Mouse (Mus musculus) megakaryocyte, embryonic 14.5 days (primary cell): ENCODE data around the gene Tspan1. TPM values are rescaled to one million over a fixed set of nuclear protein-coding genes. Genes with fewer than 3 reads are reported as not detected.

Experiments used
- H3K27me3 ChIP-seq: replicated peaks from 2 replicates; pipeline ENCODE3; 2012; ENCODE audit warnings: inconsistent platforms
- H3K36me3 ChIP-seq: replicated peaks from 2 replicates; pipeline ENCODE3; 2012; ENCODE audit warnings: low read length, inconsistent platforms, mixed read lengths
- H3K4me1 ChIP-seq: 2 replicates; pipeline ENCODE4 v1.6.1; 2012; ENCODE audit warnings: inconsistent platforms
- H3K4me3 ChIP-seq: replicated peaks from 2 replicates; pipeline ENCODE3; 2012; ENCODE audit warnings: moderate library complexity, mild to moderate bottlenecking, inconsistent platforms
- H3K9me3 ChIP-seq: 2 replicates; pipeline ENCODE4 v1.6.1; 2012; ENCODE audit warnings: inconsistent platforms
- FLI1 ChIP-seq: IDR thresholded peaks from 2 replicates; pipeline ENCODE4 v1.6.1; 2012; ENCODE audit warnings: low read length, inconsistent platforms, mixed read lengths
- GATA1 ChIP-seq: IDR thresholded peaks from 3 replicates; pipeline ENCODE4 v1.6.1; 2012; ENCODE audit warnings: mixed read lengths, low read length, inconsistent platforms, borderline replicate concordance
- polyA plus RNA-seq: library from polyadenylated mRNA; stranded (reverse); fragments of >175 nt; gene quantifications from 2 replicates; pipeline ENCODE4 v1.2.3, GENCODE M21; 2012; ENCODE audit warnings: low replicate concordance; ENCODE audit not compliant: insufficient read depth

Tspan1 gene
- polyA plus RNA-seq, 1 experiment, result not detected

DNA sequence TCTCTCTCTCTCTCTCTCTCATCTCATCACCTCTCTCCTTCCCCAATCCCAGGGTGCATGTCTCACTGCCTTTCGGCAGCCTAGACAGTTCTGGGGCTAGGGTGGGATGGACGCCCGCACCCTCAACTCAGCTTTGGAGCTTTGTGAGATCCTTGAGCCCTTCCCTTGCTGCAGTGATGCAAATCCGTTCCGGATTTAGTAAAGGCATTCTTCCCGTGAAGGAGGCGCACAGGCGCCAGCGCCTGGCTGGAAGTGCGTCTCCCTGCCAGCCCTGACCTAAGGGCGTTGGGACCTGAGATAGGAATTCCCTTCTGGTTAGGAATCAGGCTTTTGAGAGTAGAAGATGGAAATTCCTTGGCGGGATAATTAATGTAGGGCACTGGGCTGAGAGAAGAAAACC lies 15.3 kb upstream of the Tspan1 start:
- Histone ChIP-seq H3K9me3 (no peaks in the 10 kb centered on the region), H3K36me3 (no peaks in the 10 kb centered on the region), H3K27me3 (peaks cover 56% of the 10 kb centered on the region), H3K4me3 (no peak overlapping the region), H3K4me1 (peaks cover 46% of the 10 kb centered on the region)
- TF ChIP-seq GATA1 (no peak), FLI1 (no peak)

DNA sequence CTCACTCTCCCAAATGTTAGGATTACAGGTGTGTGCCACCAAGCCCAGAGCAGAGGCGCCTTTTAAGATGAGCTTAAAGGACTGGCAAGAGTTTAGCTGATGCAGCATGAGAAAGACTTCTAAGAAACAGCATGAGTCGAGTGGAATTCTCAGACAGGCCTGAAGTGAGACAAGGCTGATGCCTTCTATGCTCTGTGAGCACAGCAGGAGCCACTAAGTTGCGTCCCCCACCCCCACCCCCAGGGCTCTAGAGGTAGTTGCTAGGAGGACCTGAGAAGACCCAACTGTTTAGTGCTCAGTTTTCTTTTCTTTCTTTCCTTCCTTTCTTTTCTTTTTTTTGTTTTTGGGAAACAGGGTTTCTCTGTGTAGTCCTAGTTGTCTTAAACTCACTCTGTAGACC lies 14.7 kb upstream of the Tspan1 start:
- TF ChIP-seq FLI1 (no peak), GATA1 (no peak)
- H3K27me3 ChIP-seq, result peaks cover 57% of the 10 kb centered on the region

DNA sequence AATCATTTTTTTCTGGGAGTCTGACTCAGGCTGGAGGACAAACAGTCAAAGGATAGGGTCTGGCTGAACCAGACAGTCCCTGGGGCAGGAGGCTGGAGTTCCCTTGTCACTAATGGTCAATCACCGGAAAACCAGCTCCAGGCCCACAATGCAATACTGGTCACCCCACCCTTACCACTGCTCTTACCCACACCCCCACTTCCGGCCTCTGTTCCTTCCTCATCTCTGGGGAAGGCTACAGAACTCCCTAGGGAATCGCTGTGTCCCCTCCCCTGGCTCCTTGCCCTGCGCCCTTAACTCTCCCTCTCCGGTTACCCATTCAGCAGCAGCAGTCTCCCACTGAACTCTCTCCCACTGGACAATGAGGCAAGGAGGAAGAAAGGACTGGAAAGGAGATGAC lies 9.7 kb upstream of the Tspan1 start:
- Histone ChIP-seq H3K27me3 (peaks cover 38% of the 10 kb centered on the region), H3K36me3 (no peaks in the 10 kb centered on the region), H3K4me3 (peak overlapping the region; percentile 74), H3K4me1 (peaks cover 57% of the 10 kb centered on the region), H3K9me3 (no peaks in the 10 kb centered on the region)
- TF ChIP-seq GATA1 (no peak), FLI1 (no peak)

More for the DNA sequence above, 14.7 kb upstream of the Tspan1 start:
- no peaks in the 10 kb centered on the region for H3K9me3 ChIP-seq
- no peaks in the 10 kb centered on the region for H3K36me3 ChIP-seq
- peak overlapping the region; percentile 14 for H3K4me3 ChIP-seq
- peaks cover 53% of the 10 kb centered on the region for H3K4me1 ChIP-seq

DNA sequence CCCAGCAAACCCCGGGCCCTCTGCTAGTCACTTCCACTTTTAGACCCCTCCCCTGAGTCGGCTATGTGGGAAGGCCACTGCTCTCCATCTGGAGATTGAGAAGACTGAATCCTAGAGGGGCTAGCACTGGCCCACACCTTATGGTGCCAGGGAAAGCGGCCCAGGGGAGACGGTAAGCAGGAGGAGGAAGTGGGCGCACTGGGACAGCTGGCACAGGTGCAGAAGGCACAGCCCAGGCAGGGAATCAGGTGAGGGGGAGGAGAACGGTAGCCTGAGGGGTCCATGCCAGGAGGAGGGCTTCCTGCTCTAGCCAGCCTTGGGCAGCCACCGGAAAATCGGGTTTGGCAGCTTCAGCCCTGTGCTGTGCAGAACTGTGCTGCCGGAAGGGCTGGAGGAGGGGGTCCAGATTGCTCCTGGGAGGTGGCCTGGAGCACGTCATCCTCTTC lies 9.2 kb upstream of the Tspan1 start:
- Histone ChIP-seq H3K9me3 (no peaks in the 10 kb centered on the region), H3K4me3 (peak overlapping the region; percentile 89), H3K36me3 (no peaks in the 10 kb centered on the region), H3K4me1 (peaks cover 52% of the 10 kb centered on the region), H3K27me3 (peaks cover 37% of the 10 kb centered on the region)
- TF ChIP-seq GATA1, result no peak
- no peak for TF ChIP-seq FLI1

DNA sequence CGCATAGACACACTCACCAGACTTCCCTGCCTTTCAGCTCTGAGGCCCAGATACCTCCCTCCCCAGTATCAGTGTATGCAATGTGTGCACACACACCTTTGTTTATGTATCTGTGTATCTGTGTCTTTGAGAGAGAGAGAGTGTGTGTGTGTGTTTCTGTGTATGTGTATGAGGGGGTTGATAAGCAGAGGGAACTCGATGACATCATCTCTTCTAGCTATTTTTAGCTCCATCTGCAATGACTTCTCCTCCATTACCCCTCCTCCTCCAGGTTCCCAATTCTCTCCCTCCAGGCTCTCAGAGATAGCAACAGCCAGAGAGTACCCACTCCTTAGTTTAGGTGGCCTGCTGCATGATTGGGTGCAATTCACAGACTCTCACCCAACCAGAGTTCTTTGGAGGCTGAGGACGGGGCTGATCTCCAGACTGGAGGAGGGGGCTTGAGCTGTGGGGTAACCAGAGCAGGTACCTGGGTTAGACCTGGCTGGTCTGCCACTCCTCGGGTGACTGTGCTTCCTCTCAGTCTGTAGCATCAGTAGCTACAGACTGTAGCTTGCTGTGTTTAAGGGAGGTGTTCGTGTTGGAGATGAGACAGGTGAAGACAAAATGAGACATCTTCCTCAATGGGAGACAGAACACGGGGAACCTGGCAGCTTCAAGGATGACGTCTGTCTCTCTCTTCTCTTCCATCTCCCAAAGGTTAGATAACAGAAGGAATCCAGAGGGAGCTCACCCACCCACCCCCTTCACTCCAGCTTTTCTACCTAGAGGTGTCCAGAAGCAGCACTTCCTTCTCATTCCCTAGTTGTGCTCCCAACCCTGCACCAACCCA lies 8.5 kb upstream of the Tspan1 start:
- TF ChIP-seq GATA1 (no peak), FLI1 (no peak)
- Histone ChIP-seq H3K36me3 (no peaks in the 10 kb centered on the region), H3K4me1 (peaks cover 47% of the 10 kb centered on the region), H3K4me3 (peak overlapping the region; percentile 89), H3K27me3 (peaks cover 31% of the 10 kb centered on the region), H3K9me3 (no peaks in the 10 kb centered on the region)

DNA sequence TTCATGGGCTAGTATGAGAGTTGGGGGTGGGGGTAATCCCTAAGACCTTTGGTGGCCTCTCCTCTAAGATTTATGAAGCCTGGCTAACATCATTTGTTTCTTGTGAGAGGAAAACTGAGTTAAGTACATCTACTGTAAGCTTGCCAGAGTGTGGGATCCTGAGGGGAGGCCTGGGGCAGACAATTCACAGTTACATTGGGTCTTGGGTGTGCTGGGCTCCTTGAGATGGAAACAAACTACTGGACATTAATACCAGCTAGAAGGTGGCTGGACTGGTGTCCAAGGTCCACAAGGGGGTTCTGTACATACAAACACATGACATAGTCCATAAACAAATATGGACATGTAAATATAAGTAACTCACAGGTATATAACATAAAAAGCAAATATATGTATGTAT lies 7.7 kb upstream of the Tspan1 start:
- no peaks in the 10 kb centered on the region for H3K9me3 ChIP-seq
- no peak overlapping the region for H3K4me3 ChIP-seq
- H3K4me1 ChIP-seq, result peaks cover 50% of the 10 kb centered on the region
- no peaks in the 10 kb centered on the region for H3K36me3 ChIP-seq
- peaks cover 29% of the 10 kb centered on the region for H3K27me3 ChIP-seq
- no peak for TF ChIP-seq FLI1
- no peak for TF ChIP-seq GATA1

DNA sequence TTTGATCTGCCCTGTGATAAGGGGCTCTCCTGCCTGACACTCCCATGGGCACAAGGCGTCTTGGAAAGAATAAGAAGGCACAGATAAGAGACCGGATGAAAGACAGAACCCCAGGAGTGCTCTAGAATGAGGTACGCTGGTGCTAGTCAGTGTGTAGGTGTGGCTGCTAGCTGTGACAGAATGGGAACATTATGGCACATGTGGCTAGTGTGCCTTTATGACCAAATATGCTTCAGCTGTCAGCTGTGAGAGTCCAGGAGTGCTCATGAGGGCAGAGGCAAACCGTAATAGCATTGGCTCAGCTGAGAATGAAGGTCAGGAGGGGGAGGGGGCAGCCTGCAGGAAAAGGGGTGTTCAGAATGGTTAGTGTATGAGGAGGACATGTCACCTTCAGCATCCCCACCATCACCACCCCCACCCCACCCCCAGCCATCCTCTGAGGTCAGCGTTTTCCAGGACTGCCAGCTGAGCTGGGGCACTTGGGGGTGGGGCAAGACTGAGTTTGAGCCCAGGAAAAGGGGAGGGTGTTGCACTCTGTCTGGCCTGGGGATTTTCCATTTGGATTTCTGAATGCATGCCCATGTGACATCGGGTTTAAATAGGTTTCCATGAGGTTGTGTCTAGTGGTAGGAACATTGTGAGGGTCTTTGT lies 7.2 kb upstream of the Tspan1 start:
- TF ChIP-seq GATA1 (no peak), FLI1 (no peak)
- peaks cover 48% of the 10 kb centered on the region for H3K4me1 ChIP-seq
- H3K27me3 ChIP-seq, result peaks cover 24% of the 10 kb centered on the region
- no peaks in the 10 kb centered on the region for H3K9me3 ChIP-seq
- H3K36me3 ChIP-seq, result no peaks in the 10 kb centered on the region
- peak overlapping the region; percentile 4 for H3K4me3 ChIP-seq

DNA sequence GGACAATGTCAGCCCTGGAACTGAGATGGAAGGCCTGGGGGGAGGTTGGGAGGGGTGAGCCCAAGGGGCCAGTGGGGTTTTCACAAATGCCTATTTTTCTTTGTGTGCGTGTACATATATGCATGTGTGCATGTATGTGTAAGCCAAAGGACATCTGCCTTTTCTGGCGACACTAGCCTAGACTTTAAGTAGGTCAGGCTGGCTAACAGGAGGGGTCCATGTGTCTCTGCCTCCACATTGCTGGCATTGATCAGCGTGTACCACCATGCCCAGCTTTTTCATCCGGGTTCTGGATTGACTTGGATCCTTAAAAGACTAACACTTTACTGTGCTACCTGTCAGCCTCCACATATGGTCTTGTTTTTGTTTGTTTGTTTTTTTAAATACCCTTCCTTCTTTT lies 6.4 kb upstream of the Tspan1 start:
- Histone ChIP-seq H3K9me3 (no peaks in the 10 kb centered on the region), H3K4me1 (peaks cover 52% of the 10 kb centered on the region), H3K36me3 (no peaks in the 10 kb centered on the region), H3K27me3 (peaks cover 21% of the 10 kb centered on the region), H3K4me3 (no peak overlapping the region)
- TF ChIP-seq GATA1 (no peak), FLI1 (no peak)

DNA sequence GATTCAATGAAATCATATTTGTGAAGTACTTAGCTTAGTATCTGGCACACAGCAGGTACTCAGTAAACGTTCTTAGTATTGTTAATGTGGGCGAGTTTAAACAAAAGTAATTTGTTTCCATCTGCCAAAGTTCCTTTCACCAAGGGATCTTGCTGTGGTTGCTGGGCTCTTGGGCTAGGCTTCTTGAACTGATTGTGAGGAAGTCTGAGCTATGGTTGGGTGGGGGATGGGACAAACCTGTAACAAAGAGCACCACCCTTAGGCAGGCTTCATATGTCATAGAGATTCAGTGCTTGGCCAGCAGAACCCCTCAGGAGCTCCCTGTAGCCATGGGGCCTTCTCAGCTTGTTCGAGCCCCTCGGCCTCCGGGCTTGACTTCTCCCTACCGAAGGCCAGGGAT lies 5.7 kb upstream of the Tspan1 start, which contains the start of the genes 1700042G07Rik and Gm49337:
TSS of gene 1700042G07Rik (plus strand) at position 301 of the 400 bp plus-strand sequence.
TSS of gene Gm49337 (plus strand) at position 313 of the 400 bp plus-strand sequence.
- H3K4me1 ChIP-seq, result peaks cover 57% of the 10 kb centered on the region
- peaks cover 21% of the 10 kb centered on the region for H3K27me3 ChIP-seq
- no peak within 1 kb of the TSS for H3K4me3 ChIP-seq
- no peak for TF ChIP-seq GATA1
- no peak for TF ChIP-seq FLI1
- H3K36me3 ChIP-seq, result no peaks in the 10 kb centered on the region
- H3K9me3 ChIP-seq, result no peaks in the 10 kb centered on the region

DNA sequence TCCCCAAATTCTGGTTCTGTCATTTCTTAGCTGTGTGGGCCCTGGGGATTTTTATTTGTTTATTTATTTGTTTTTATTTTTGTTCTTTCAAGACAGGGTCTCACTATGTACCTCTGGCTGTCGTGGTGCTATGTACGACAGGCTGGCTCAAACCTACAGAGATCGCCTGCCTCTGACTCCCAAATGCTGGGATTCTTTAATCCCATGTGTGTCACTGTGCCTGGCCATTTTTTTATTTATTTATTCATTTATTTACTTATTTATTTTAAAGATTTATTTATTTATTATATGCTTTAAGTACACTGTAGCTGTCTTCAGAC lies 1.9 kb upstream of the Tspan1 start:
- Histone ChIP-seq H3K36me3 (no peaks in the 10 kb centered on the region), H3K4me1 (peaks cover 42% of the 10 kb centered on the region), H3K4me3 (no peak overlapping the region), H3K9me3 (no peaks in the 10 kb centered on the region), H3K27me3 (peaks cover 10% of the 10 kb centered on the region)
- TF ChIP-seq FLI1 (no peak), GATA1 (no peak)
